Mouse (Mus musculus): ENCODE measurements around the gene Tada3. TPM values are rescaled to one million over a fixed set of nuclear protein-coding genes. Genes with fewer than 3 reads are reported as not detected.

Tada3 gene
- polyA plus RNA-seq (2016; fragmentation: Nextera tagmentation; extraction: Ambion mirVana), result 48.1 and 48.4 TPM in 2 replicates

GRCm38 (mm10) chr6:113377496-113378385, at the start of gene Tada3, which contains the start of gene Arpc4:
TSS of gene Tada3 (minus strand) at chr6:113377883.
TSS of gene Arpc4 (plus strand) at chr6:113378115.
- DNase-seq (ENCODE audit: low spot score), result peak; percentile 94
- WGBS, result under 1% methylated on average over 61 of the region's 61 CpGs
- Histone ChIP-seq H3K36me3 (replicated peaks) (peaks cover 64% of the 10 kb centered on the region), H3K27me3 (replicated peaks; ENCODE audit: low read depth, poor library complexity, severe bottlenecking) (no peaks in the 10 kb centered on the region), H3K9me3 (no peaks in the 10 kb centered on the region), H3K4me1 (peaks cover 24% of the 10 kb centered on the region), H3K4me3 (peak within 1 kb of the TSS; percentile 86), H3K27ac (replicated peaks) (peak within 1 kb of the TSS; percentile 99)

GRCm38 (mm10) chr6:113427397-113427796, 49.7 kb upstream of the Tada3 start:
- no peaks in the 10 kb centered on the region for H3K9me3 ChIP-seq
- no peaks in the 10 kb centered on the region for H3K36me3 ChIP-seq (replicated peaks)
- H3K4me3 ChIP-seq, result no peak overlapping the region
- H3K27ac ChIP-seq (replicated peaks), result no peak overlapping the region
- peak; percentile 59 for DNase-seq (ENCODE audit: low spot score)
- H3K4me1 ChIP-seq, result 0 out of 2 replicates have a peak, but pooled peaks cover 2% of the 10 kb centered on the region
- no peaks in the 10 kb centered on the region for H3K27me3 ChIP-seq (replicated peaks; ENCODE audit: low read depth, poor library complexity, severe bottlenecking)
- WGBS, result 61% methylated on average over 3 of the region's 3 CpGs

- Histone ChIP-seq H3K27ac (replicated peaks) (no peak overlapping the region), H3K4me1 (no peaks in the 10 kb centered on the region), H3K9me3 (no peaks in the 10 kb centered on the region), H3K27me3 (replicated peaks; ENCODE audit: low read depth, poor library complexity, severe bottlenecking) (no peaks in the 10 kb centered on the region), H3K36me3 (replicated peaks) (no peaks in the 10 kb centered on the region), H3K4me3 (no peak overlapping the region)
- DNase-seq (ENCODE audit: low spot score), result no peak
- 90% methylated on average over 4 of the region's 4 CpGs for WGBS
Measured at GRCm38 (mm10) chr6:113426696-113427095, 49.0 kb upstream of the Tada3 start.

GRCm38 (mm10) chr6:113424187-113424586, 46.5 kb upstream of the Tada3 start:
- WGBS, result 87% methylated on average over 7 of the region's 7 CpGs
- Histone ChIP-seq H3K27me3 (replicated peaks; ENCODE audit: low read depth, poor library complexity, severe bottlenecking) (no peaks in the 10 kb centered on the region), H3K9me3 (no peaks in the 10 kb centered on the region), H3K4me1 (peaks cover 6% of the 10 kb centered on the region), H3K36me3 (replicated peaks) (no peaks in the 10 kb centered on the region), H3K4me3 (no peak overlapping the region), H3K27ac (replicated peaks) (no peak overlapping the region)
- no peak for DNase-seq (ENCODE audit: low spot score)

GRCm38 (mm10) chr6:113423000-113423399, 45.3 kb upstream of the Tada3 start:
- Histone ChIP-seq H3K27ac (replicated peaks) (no peak overlapping the region), H3K27me3 (replicated peaks; ENCODE audit: low read depth, poor library complexity, severe bottlenecking) (no peaks in the 10 kb centered on the region), H3K36me3 (replicated peaks) (no peaks in the 10 kb centered on the region), H3K4me1 (peaks cover 16% of the 10 kb centered on the region), H3K9me3 (no peaks in the 10 kb centered on the region), H3K4me3 (no peak overlapping the region)
- no peak for DNase-seq (ENCODE audit: low spot score)
- WGBS, result 83% methylated on average over 4 of the region's 4 CpGs

- peak; percentile 96 for DNase-seq (ENCODE audit: low spot score)
- H3K27me3 ChIP-seq (replicated peaks; ENCODE audit: low read depth, poor library complexity, severe bottlenecking), result no peaks in the 10 kb centered on the region
- H3K9me3 ChIP-seq, result no peaks in the 10 kb centered on the region
- H3K27ac ChIP-seq (replicated peaks), result peak within 1 kb of the TSS; percentile 86
- H3K4me3 ChIP-seq, result peak within 1 kb of the TSS; percentile 69
- under 1% methylated on average over 25 of the region's 25 CpGs for WGBS
- peaks cover 25% of the 10 kb centered on the region for H3K4me1 ChIP-seq
- H3K36me3 ChIP-seq (replicated peaks), result peaks cover 31% of the 10 kb centered on the region
Measured at GRCm38 (mm10) chr6:113419199-113419587, 41.5 kb upstream of the Tada3 start, which contains the start of gene Rpusd3. TSS of gene Rpusd3 (minus strand) at chr6:113419340.

- peak overlapping the region; percentile 69 for H3K4me3 ChIP-seq
- no peak for DNase-seq (ENCODE audit: low spot score)
- H3K27me3 ChIP-seq (replicated peaks; ENCODE audit: low read depth, poor library complexity, severe bottlenecking), result no peaks in the 10 kb centered on the region
- H3K4me1 ChIP-seq, result peaks cover 25% of the 10 kb centered on the region
- peak overlapping the region; percentile 86 for H3K27ac ChIP-seq (replicated peaks)
- H3K9me3 ChIP-seq, result no peaks in the 10 kb centered on the region
- peaks cover 37% of the 10 kb centered on the region for H3K36me3 ChIP-seq (replicated peaks)
- WGBS, result 16% methylated on average over 16 of the region's 16 CpGs
Measured at GRCm38 (mm10) chr6:113418441-113419198, 40.9 kb upstream of the Tada3 start.

GRCm38 (mm10) chr6:113416416-113416815, 38.7 kb upstream of the Tada3 start:
- no peaks in the 10 kb centered on the region for H3K9me3 ChIP-seq

GRCm38 (mm10) chr6:113410001-113410400, 32.3 kb upstream of the Tada3 start:
- Histone ChIP-seq H3K36me3 (replicated peaks) (peaks cover 45% of the 10 kb centered on the region), H3K27ac (replicated peaks) (no peak overlapping the region), H3K27me3 (replicated peaks; ENCODE audit: low read depth, poor library complexity, severe bottlenecking) (no peaks in the 10 kb centered on the region), H3K4me3 (no peak overlapping the region), H3K4me1 (peaks cover 13% of the 10 kb centered on the region), H3K9me3 (no peaks in the 10 kb centered on the region)
- 83% methylated on average over 1 of the region's 1 CpGs for WGBS
- no peak for DNase-seq (ENCODE audit: low spot score)

More at GRCm38 (mm10) chr6:113416416-113416815, 38.7 kb upstream of the Tada3 start:
- no peak for DNase-seq (ENCODE audit: low spot score)
- no peak overlapping the region for H3K4me3 ChIP-seq
- peaks cover 25% of the 10 kb centered on the region for H3K4me1 ChIP-seq
- no peaks in the 10 kb centered on the region for H3K27me3 ChIP-seq (replicated peaks; ENCODE audit: low read depth, poor library complexity, severe bottlenecking)
- H3K27ac ChIP-seq (replicated peaks), result no peak overlapping the region
- 88% methylated on average over 5 of the region's 5 CpGs for WGBS
- peaks cover 50% of the 10 kb centered on the region for H3K36me3 ChIP-seq (replicated peaks)

GRCm38 (mm10) chr6:113406683-113407082, 29.0 kb upstream of the Tada3 start:
- peaks cover 18% of the 10 kb centered on the region for H3K36me3 ChIP-seq (replicated peaks)
- H3K9me3 ChIP-seq, result no peaks in the 10 kb centered on the region
- H3K4me1 ChIP-seq, result peaks cover 13% of the 10 kb centered on the region
- H3K27me3 ChIP-seq (replicated peaks; ENCODE audit: low read depth, poor library complexity, severe bottlenecking), result no peaks in the 10 kb centered on the region
- H3K27ac ChIP-seq (replicated peaks), result no peak overlapping the region
- WGBS, result 80% methylated on average over 9 of the region's 9 CpGs
- no peak overlapping the region for H3K4me3 ChIP-seq
- peak; percentile 25 for DNase-seq (ENCODE audit: low spot score)

GRCm38 (mm10) chr6:113405483-113405882, 27.8 kb upstream of the Tada3 start:
- Histone ChIP-seq H3K4me1 (peaks cover 13% of the 10 kb centered on the region), H3K36me3 (replicated peaks) (peaks cover 25% of the 10 kb centered on the region), H3K27ac (replicated peaks) (no peak overlapping the region), H3K27me3 (replicated peaks; ENCODE audit: low read depth, poor library complexity, severe bottlenecking) (no peaks in the 10 kb centered on the region), H3K4me3 (no peak overlapping the region), H3K9me3 (no peaks in the 10 kb centered on the region)
- no peak for DNase-seq (ENCODE audit: low spot score)
- WGBS, result 87% methylated on average over 6 of the region's 6 CpGs

GRCm38 (mm10) chr6:113404649-113405448, 27.2 kb upstream of the Tada3 start:
- H3K4me1 ChIP-seq, result peaks cover 13% of the 10 kb centered on the region
- H3K36me3 ChIP-seq (replicated peaks), result peaks cover 28% of the 10 kb centered on the region
- H3K27me3 ChIP-seq (replicated peaks; ENCODE audit: low read depth, poor library complexity, severe bottlenecking), result no peaks in the 10 kb centered on the region
- H3K4me3 ChIP-seq, result no peak overlapping the region
- H3K9me3 ChIP-seq, result no peaks in the 10 kb centered on the region
- WGBS, result 80% methylated on average over 12 of the region's 12 CpGs
- no peak for DNase-seq (ENCODE audit: low spot score)
- no peak overlapping the region for H3K27ac ChIP-seq (replicated peaks)

Data from embryonic facial prominence, embryonic 10.5 days (tissue).